Mouse (Mus musculus) embryonic stem cell, embryonic (primary cell): Measurements from ENCODE around the gene Hmgb1.

Experiments
- CTCF ChIA-PET, 4 experiments: fragments of 300-600 bp in 2 of 4; fragments of 350-600 bp in 2 of 4; sonication (Branson Sonifier 250); formaldehyde crosslinking; loops; one replicate each; lab custom pipeline; 2022; ENCODE audit warnings: inconsistent platforms in 2 of 4; lab: Charles Lee
- POLR2A ChIA-PET, 4 experiments: fragments of 300-600 bp in 2 of 4; fragments of 350-600 bp in 2 of 4; sonication (Branson Sonifier 250); formaldehyde crosslinking; loops; one replicate each; lab custom pipeline; 2022; ENCODE audit warnings: antibody characterized with exemption in 4 of 4, inconsistent platforms in 1 of 4; lab: Charles Lee

The Hmgb1 gene

DNA sequence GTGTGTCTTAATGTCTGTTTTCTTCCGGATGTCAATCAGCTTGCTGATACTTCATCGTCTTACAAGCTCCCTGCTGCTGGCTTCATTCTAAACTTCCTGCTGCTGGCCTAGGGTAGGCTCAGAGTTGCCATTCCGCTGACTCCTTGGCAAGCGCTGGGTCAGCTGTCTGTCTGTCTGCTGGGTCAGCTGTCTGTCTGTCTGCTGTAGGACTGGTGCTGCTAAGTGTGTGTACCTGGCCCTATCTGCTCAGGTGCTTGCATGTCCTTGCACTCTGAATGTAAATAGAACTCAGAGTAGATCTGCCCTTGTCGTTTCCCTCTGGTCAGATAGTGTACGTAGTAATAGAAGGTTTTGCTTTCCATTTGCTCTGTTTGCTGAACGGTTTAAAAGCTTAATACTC lies 20.5 kb upstream of the Hmgb1 start:
- ChIA-PET CTCF (no interaction called here), POLR2A (interaction anchor here (0.8 to 5.5 kb wide), 12 partner anchors 8 to 92 kb away, joined by 3 to 48 read pairs (median 4); partner anchors contain the start of genes Hmgb1 (in 3 of the 4) and Uspl1 (in 3 of the 4))

DNA sequence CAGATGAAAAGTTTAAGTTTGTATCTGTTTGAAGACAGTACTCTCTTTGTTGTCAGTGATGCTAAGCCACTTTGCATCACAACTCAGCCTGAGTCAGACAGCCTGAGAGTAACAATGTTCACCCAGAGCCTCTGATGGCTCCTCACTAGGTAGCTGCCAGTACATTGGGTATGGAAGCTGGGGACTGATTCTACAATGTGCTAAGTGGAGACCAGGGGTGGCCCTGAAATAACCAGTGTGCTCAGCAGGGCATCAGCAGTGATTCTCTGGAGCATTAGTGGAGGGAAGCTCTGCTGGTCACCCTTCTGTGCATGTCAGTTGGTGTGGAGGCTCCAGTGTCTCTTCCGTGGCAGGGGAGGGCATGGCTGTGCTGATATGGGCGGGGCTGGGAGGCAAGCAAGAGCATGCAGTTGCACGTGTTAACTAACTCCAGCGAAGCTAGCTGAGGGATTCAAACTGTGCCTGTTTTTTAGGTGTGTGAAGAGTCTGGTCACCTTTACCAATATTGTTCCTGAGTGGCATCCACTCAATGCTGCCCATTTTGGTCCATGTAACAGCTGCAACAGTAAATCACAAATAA lies 19.6 kb upstream of the Hmgb1 start:
- CTCF ChIA-PET: interaction anchor here in 2 of 4 experiments (0.5 to 0.7 kb wide), 3 partner anchors 274 to 1028 kb away, joined by 3 to 4 read pairs (median 3); no protein-coding TSS in a partner anchor
- POLR2A ChIA-PET: interaction anchor here in 3 of 4 experiments (0.9 to 5.5 kb wide), 13 partner anchors 9 to 92 kb away, joined by 3 to 48 read pairs (median 6); partner anchors contain the start of genes Hmgb1 (in 3 of the 3) and Uspl1 (in 3 of the 3)

DNA sequence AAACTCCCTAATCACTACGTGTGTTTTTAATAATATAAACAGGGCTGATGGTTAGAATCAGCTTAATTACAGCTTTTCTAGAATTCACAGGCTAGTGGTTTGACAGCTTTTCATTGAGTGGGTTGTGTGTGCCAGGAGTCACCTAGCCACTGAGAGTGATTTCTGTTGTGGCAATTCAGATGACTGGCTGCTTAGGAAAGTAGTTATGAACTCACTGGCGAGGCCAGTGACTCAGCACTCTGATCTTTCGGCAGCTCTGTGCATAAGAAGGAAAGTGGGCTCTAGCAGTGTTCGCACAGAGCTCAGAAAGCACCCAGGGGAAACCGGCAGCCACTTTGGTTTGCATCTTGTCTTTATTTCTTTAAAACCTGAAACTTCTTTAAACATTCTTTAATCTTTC lies 18.7 kb upstream of the Hmgb1 start:
- CTCF ChIA-PET: interaction anchor here in 1 of 4 experiments (0.6 to 0.7 kb wide), 2 partner anchors 10 to 275 kb away, joined by 3 read pairs; no protein-coding TSS in a partner anchor
- POLR2A ChIA-PET: interaction anchor here (0.7 to 5.5 kb wide), 20 partner anchors 9 to 151 kb away, joined by 3 to 48 read pairs (median 4); partner anchors contain the start of genes Hmgb1 (in 4 of the 4) and Uspl1 (in 4 of the 4)

DNA sequence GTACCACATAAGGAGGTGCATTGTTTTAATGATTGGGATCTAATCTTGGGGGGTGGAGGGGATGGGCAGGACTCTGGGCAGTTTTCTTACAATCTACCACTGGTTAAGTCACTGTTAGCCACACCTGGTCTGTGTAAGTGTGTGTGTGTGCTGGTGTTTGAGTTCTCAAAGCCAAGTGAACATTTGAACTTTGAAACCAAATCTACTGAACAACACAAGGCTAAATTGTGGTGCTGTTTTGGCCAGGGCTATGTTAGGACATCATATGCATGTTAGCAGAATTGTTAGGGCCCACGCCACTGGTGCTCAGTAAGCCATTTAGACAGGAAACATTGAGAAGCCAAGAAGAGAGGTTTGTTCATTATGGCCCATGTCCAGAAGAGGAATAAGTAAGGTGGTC lies 14.5 kb upstream of the Hmgb1 start:
- ChIA-PET CTCF (no interaction called here), POLR2A (interaction anchor here in 2 of 4 experiments (1.5 to 1.8 kb wide), 2 partner anchors 15 kb away, joined by 3 to 6 read pairs; partner anchors contain the start of genes Uspl1 (in 2 of the 2) and Hmgb1 (in 1 of the 2))

DNA sequence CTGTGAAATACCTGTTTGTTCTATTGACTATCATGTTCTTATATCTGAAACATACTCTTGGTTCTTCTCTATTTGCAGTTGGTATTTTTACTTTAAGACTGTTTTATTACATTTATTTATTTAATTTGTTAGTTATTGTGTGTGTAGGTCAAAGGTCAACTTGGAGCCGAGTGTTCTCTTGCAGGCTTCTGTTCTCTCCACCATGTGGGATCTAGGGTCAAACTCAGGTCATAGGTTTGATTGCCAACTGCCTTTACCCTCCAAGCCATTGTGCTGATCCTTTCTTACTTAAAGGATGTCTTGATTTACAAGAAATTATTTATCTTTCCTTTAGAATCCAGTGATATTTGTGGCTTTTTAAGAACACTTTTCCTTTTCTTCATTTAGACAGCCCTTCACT lies 12.3 kb upstream of the Hmgb1 start:
- ChIA-PET CTCF (no interaction called here), POLR2A (interaction anchor here in 2 of 4 experiments (0.8 to 1.6 kb wide), 4 partner anchors 12 to 17 kb away, joined by 3 to 4 read pairs (median 4); partner anchors contain the start of genes Hmgb1 (in 1 of the 2) and Uspl1 (in 1 of the 2))

DNA sequence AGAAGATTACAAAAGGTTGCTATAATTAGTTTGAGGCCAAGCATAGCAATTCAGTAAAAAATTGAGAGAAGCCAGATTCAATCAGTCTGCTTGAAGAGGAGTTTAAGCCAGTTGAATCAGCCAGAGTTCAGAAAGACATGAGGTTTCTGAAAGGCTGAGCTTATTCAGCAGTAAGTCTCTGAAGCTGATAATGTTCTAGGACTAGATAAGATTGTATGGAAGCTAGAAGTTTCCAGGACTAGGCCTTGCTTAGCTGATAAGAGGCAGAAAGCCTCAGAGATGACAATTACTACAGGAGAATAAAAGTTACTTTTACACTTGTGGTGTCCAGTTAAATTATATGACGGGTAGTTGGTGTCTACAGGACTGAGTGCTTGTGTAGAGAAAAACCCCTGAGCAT lies 5.9 kb upstream of the Hmgb1 start:
- CTCF ChIA-PET: no interaction called here

DNA sequence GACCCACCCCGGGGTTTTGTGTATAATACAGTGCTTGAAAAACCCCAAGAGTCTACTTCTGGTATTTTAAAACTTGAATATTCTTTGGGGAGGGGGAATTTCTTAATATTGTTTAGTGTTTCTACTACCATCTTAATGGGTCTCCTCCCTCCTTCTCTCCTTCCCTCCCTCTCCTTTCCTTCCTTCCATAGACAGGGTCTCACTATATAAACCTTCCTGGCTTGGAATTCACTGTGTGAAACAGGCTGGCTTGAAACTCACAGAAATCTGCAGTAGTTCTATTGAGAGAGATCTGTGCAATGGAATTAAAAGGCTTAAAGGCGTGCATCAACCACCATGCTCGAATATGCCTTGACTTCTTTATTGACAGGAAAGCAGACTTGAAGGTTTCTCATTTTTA lies 1.5 kb upstream of the Hmgb1 start:
- ChIA-PET CTCF (interaction anchor here in 1 of 4 experiments (0.5 kb wide), 1 partner anchor 185 kb away, joined by 3 read pairs; no protein-coding TSS in a partner anchor), POLR2A (interaction anchor here in 2 of 4 experiments (0.6 to 6.3 kb wide), 13 partner anchors 14 to 695 kb away, joined by 3 to 82 read pairs (median 9); no protein-coding TSS in a partner anchor)

More for the DNA sequence above, 5.9 kb upstream of the Hmgb1 start:
- POLR2A ChIA-PET: interaction anchor here in 2 of 4 experiments (1.2 to 2.2 kb wide), 3 partner anchors 11 to 19 kb away, joined by 3 to 10 read pairs (median 5); no protein-coding TSS in a partner anchor

DNA sequence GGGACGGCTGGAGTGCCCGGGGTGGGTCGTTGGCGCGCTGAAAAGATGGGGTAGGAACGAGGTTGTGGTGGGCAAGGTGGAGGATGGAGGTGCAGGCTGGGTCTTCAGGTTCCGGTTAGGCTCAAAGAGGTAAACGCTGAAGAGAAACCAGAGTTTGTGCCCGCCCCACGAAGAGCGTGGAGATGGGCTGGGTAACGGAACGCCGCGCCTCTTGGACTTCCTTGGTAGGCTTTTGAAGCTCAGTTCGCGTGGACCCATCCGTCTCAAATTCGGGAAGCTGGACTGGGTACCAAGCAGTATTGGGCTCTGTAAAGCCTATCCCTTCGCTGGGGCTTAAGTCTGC lies 526 bp upstream of the Hmgb1 start:
- ChIA-PET CTCF (interaction anchor here in 2 of 4 experiments (0.9 to 1.3 kb wide), 3 partner anchors 75 to 377 kb away, joined by 3 to 4 read pairs (median 4); no protein-coding TSS in a partner anchor), POLR2A (interaction anchor here (0.6 to 6.3 kb wide), 99 partner anchors 7 to 1242 kb away, joined by 3 to 82 read pairs (median 5); partner anchors contain the start of genes Hsph1 (in 1 of the 4) and Katnal1 (in 1 of the 4))

DNA sequence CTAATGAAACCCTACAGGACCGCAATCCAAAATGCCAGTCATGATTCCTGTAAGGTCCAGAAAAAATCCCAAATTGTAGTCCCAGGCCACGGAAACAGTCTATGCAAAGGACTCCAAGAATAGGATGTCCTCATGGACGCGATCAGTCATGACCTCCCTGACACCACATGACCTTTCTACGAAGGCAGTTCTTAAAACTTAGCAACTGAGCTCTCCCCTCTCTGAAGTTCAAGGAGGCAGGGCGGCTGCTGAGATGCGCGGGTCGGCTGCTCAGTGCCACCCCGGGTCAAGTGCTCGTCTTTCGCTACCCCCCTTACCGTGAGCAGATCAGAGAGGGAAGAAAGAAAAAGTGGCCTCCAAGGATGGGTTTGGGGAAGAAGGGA lies 577 bp downstream of the Hmgb1 start:
- CTCF ChIA-PET: interaction anchor here in 3 of 4 experiments (0.7 to 1.3 kb wide), 5 partner anchors 46 to 505 kb away, joined by 3 to 4 read pairs (median 3); no protein-coding TSS in a partner anchor

DNA sequence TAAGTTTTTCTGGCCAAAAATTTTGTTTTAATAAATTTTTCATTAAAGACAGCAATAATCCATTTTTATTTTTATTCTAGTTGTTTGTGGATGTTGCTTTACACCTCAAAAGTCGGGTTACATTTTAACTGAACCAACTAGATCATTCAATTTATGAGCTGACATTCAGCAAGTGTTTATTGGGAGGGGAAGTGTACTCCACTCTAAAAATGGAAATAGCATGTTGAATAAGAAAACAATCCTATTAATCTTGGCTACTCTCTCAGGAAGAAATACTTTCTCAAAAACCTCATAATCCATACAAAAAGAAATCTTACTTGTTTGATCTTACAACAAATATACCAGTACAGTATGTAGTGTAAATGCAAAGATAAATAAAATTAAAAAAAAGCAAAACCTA lies 1.2 kb downstream of the Hmgb1 start:
- ChIA-PET CTCF (no interaction called here), POLR2A (interaction anchor here (0.5 to 6.3 kb wide), 56 partner anchors 8 to 472 kb away, joined by 3 to 82 read pairs (median 6); partner anchors contain the start of gene Katnal1 (in 1 of the 4))

More for the DNA sequence above, 577 bp downstream of the Hmgb1 start:
- POLR2A ChIA-PET: interaction anchor here (0.5 to 6.3 kb wide), 105 partner anchors 8 to 482 kb away, joined by 3 to 82 read pairs (median 4); partner anchors contain the start of genes Hsph1 (in 1 of the 4) and Katnal1 (in 1 of the 4)

DNA sequence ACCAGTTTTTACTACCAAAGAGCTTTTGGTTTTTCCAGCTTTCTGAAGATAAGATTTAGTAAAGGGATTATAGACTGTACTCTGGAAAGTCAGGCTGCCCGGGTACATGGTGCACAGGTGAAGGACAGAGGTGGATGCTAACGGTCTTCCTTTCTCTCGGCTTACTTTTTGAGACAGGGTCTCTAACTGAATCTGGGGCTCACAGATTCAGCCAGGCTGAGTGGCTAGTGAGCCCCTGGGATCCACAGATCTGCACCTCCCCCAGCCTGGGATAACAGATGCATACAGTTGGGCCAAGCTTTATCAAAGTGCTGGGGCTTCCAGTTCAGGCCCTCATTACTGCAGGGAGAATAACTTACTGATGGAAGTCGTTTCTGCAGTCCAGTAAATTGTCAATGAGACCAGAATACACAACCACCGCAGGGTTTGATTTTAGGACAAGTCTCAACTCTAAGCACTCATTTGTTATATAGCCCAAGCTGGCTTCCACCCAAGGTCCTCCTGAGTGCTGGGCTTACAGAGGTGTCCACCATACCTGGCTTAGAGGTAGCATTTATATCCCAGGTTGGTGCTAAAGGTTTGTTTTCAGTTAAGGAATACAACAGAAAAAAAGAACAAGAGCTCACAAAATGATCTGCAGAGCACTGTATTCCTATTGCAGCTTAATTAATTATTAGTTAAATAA lies 2.0 kb downstream of the Hmgb1 start:
- ChIA-PET POLR2A (interaction anchor here in 3 of 4 experiments (0.8 to 6.3 kb wide), 15 partner anchors 9 to 1289 kb away, joined by 3 to 82 read pairs (median 7); no protein-coding TSS in a partner anchor), CTCF (interaction anchor here in 1 of 4 experiments (0.7 kb wide), 1 partner anchor 688 kb away, joined by 9 read pairs; no protein-coding TSS in a partner anchor)

DNA sequence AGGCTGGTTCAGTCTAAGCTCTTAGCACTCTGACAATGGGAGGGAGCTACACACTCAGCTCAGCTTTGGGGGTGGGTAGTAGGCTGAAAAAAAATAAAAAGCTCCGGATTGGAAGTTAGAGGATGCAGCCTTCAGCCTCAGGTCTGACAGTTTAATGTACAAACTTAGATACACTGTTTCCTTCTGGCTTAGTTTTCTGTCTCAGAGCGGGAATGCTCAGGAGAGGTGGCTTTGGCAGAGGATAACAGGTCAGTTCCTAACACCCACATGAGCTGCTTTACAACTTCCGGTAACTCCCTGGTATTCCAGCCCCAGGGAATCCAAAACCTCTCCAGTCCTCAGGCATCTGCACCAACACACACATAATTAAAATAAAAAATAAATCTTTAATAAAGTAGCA lies 4.5 kb downstream of the Hmgb1 start:
- POLR2A ChIA-PET: interaction anchor here in 3 of 4 experiments (0.5 to 3.1 kb wide), 26 partner anchors 8 to 1993 kb away, joined by 3 to 15 read pairs (median 4); no protein-coding TSS in a partner anchor
- CTCF ChIA-PET: interaction anchor here in 2 of 4 experiments (0.6 to 1.2 kb wide), 2 partner anchors 345 to 404 kb away, joined by 3 to 6 read pairs; no protein-coding TSS in a partner anchor

DNA sequence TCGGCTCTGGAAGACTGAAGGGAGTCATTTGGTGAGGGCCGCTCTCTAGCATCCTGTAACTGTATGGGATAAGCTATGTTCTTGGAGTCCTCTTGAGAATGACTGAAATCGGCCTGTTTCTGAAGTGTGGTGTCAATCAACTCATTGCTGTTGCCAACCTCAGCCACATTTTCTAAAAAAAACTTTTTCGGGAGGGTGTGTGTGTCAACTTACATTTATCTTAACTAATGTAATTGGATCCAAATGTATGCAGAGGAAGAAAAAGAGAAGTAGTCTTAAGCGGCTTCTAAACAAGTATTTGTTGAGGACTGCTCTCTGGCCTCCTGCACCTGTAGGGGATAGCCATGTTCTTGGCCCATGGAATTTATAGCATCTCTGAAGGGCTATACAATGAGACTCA lies 6.2 kb downstream of the Hmgb1 start:
- CTCF ChIA-PET: no interaction called here
- POLR2A ChIA-PET: interaction anchor here in 2 of 4 experiments (1.0 to 3.1 kb wide), 7 partner anchors 13 to 66 kb away, joined by 3 to 15 read pairs (median 3); no protein-coding TSS in a partner anchor

DNA sequence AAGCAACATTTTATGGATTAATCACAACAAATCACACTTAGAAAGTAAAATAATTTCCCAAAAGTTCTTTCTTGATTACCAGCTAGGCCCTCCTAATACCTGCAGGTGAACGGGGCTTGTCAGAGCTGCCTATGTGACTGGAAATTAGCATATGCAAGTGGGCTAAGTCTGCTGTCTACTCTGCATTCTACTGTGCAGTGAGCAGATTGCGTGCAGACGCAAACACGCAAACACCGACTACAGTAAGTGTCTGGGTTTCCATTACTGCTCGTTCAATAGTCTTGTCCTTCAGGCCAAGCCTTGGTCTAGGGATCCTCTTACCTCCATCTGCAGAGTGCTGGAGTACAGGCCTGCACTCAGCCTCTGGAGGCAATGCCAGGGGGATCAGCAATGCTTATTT lies 8.6 kb downstream of the Hmgb1 start:
- POLR2A ChIA-PET: interaction anchor here in 3 of 4 experiments (0.6 to 2.2 kb wide), 9 partner anchors 8 to 376 kb away, joined by 3 to 14 read pairs (median 4); partner anchors contain the start of genes Hmgb1 (in 3 of the 3) and Uspl1 (in 3 of the 3)
- CTCF ChIA-PET: interaction anchor here in 1 of 4 experiments (0.6 kb wide), 1 partner anchor 195 kb away, joined by 4 read pairs; no protein-coding TSS in a partner anchor

DNA sequence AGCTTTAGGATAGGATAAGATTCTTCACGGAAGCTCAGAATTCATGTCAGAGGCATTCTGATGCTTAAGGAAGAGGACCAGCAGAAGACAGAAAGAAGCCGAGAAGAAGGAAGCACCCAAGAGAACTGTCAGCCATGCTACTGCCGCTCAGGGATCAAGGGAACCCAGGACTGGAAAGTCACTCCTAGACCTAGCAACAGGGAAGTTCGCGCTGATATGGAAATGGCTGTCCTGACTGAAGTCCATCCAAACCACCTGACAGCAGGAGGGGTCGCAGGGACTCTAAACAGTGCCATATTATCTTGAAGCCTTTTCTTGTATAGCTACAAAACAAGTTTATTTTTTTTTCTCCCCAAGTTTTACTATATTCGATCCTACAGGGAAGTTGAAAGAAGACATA lies 9.8 kb downstream of the Hmgb1 start:
- ChIA-PET POLR2A (interaction anchor here (0.6 to 2.2 kb wide), 6 partner anchors 8 to 62 kb away, joined by 3 to 14 read pairs (median 4); partner anchors contain the start of genes Hmgb1 (in 2 of the 4) and Uspl1 (in 2 of the 4)), CTCF (no interaction called here)

DNA sequence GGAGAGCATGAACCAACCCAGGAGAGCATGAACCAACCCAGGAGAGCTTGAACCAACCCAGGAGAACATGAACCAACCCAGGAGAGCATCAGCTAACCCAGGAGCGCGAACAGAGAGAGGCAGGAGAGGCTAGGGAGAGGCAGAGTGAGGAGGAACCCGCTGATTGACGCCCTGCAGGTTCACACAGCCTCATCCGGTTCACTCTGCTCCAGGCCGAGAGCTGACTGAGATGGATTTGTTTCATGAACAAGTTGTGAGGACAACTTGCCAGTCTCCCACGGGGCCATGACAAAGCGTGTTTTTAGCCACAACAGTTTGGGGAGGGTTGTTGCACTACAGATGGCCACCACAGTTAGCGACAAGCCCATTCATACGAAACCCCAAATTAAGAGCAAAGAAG lies 12.0 kb downstream of the Hmgb1 start:
- CTCF ChIA-PET: no interaction called here
- POLR2A ChIA-PET: interaction anchor here in 3 of 4 experiments (1.0 to 5.8 kb wide), 8 partner anchors 8 to 60 kb away, joined by 3 to 34 read pairs (median 6); partner anchors contain the start of genes Hmgb1 (in 2 of the 3) and Uspl1 (in 2 of the 3)

DNA sequence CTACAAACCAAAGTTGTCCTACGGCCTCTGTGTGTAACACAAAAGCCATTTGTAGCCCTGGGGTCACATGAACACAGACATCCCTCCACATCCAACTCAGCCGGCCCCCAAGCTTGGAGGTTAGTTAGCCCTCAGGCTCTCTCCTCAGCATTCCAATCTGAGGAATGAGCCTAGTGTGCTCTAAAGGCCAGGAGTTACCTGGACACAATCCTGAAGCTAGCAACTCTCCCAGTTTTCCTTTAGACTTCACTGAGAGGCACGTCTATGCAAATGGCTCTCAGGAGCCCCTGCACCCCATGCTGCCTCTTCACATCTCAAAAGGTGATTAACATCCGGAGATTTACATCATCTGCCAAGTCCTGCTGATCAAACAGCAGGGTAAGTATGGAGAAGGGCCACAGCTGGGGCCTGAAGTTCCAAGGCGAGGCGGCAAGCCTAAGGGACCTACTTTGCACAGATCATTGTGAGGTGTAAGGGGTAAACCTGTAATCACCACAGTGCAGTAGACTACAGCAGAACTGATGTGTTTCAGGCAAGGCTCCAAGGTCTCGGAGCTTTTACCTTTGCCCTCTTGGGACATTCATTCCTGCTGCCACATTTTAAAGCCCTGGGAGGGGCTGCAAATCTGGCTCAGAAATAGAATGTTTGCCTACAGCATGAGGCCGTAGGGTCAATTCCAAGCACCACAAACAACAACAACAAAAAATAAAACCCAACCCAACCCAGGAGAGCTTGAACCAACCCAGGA lies 13.3 kb downstream of the Hmgb1 start:
- POLR2A ChIA-PET: interaction anchor here (0.7 to 5.8 kb wide), 18 partner anchors 9 to 118 kb away, joined by 3 to 34 read pairs (median 4); partner anchors contain the start of genes Hmgb1 (in 3 of the 4) and Uspl1 (in 3 of the 4)
- CTCF ChIA-PET: interaction anchor here in 1 of 4 experiments (0.5 kb wide), 1 partner anchor 31 kb away, joined by 3 read pairs; no protein-coding TSS in a partner anchor
